Mouse (Mus musculus): ENCODE measurements around the gene Cd70.

Gene Cd70

GRCm38 (mm10) chr17:57148994-57149803, at the start of gene Cd70:
Cd70 (minus strand) TSS chr17:57149777.
- no peak for DNase-seq (ENCODE audit: low read depth, low spot score)

- DNase-seq (ENCODE audit: low read depth, low spot score) = no peak
Observed at GRCm38 (mm10) chr17:57198252-57198651, 48.7 kb upstream of the Cd70 start.

- DNase-seq (ENCODE audit: low read depth, low spot score) = no peak
Observed at GRCm38 (mm10) chr17:57195326-57196010, 45.9 kb upstream of the Cd70 start.

GRCm38 (mm10) chr17:57194771-57195170, 45.2 kb upstream of the Cd70 start:
- DNase-seq (ENCODE audit: low read depth, low spot score) = no peak

GRCm38 (mm10) chr17:57194041-57194507, 44.5 kb upstream of the Cd70 start, which contains the start of gene Tnfsf14:
Tnfsf14 (minus strand) TSS chr17:57194177.
- DNase-seq (ENCODE audit: low read depth, low spot score) = no peak

GRCm38 (mm10) chr17:57188510-57189192, 39.1 kb upstream of the Cd70 start:
- DNase-seq (ENCODE audit: low read depth, low spot score) = no peak

GRCm38 (mm10) chr17:57185641-57186040, 36.1 kb upstream of the Cd70 start:
- DNase-seq (ENCODE audit: low read depth, low spot score) = no peak

GRCm38 (mm10) chr17:57182871-57183270, 33.3 kb upstream of the Cd70 start:
- DNase-seq (ENCODE audit: low read depth, low spot score) = no peak

GRCm38 (mm10) chr17:57180363-57180762, 30.8 kb upstream of the Cd70 start:
- peak; percentile 76 for DNase-seq (ENCODE audit: low read depth, low spot score)

GRCm38 (mm10) chr17:57173351-57173750, 23.8 kb upstream of the Cd70 start:
- no peak for DNase-seq (ENCODE audit: low read depth, low spot score)

- DNase-seq (ENCODE audit: low read depth, low spot score) = no peak
Observed at GRCm38 (mm10) chr17:57172378-57172777, 22.8 kb upstream of the Cd70 start.

- peak; percentile 62 for DNase-seq (ENCODE audit: low read depth, low spot score)
Observed at GRCm38 (mm10) chr17:57170616-57171260, 21.2 kb upstream of the Cd70 start.

- DNase-seq (ENCODE audit: low read depth, low spot score) = peak; percentile 84
Observed at GRCm38 (mm10) chr17:57166800-57167791, 17.5 kb upstream of the Cd70 start.

- no peak for DNase-seq (ENCODE audit: low read depth, low spot score)
Observed at GRCm38 (mm10) chr17:57153787-57154186, 4.2 kb upstream of the Cd70 start.

- DNase-seq (ENCODE audit: low read depth, low spot score) = no peak
Observed at GRCm38 (mm10) chr17:57153006-57153405, 3.4 kb upstream of the Cd70 start.

GRCm38 (mm10) chr17:57148343-57148742, 1.2 kb downstream of the Cd70 start:
- DNase-seq (ENCODE audit: low read depth, low spot score) = no peak

GRCm38 (mm10) chr17:57145115-57145514, 4.5 kb downstream of the Cd70 start:
- peak; percentile 19 for DNase-seq (ENCODE audit: low read depth, low spot score)

GRCm38 (mm10) chr17:57143704-57144103, 5.9 kb downstream of the Cd70 start:
- DNase-seq (ENCODE audit: low read depth, low spot score) = no peak

- DNase-seq (ENCODE audit: low read depth, low spot score) = no peak
Observed at GRCm38 (mm10) chr17:57139708-57140107, 9.9 kb downstream of the Cd70 start.

- no peak for DNase-seq (ENCODE audit: low read depth, low spot score)
Observed at GRCm38 (mm10) chr17:57138676-57139075, 10.9 kb downstream of the Cd70 start.
